Comparison of ENCODE assay signal across 18 mouse cellular contexts in the genomic region with DNA sequence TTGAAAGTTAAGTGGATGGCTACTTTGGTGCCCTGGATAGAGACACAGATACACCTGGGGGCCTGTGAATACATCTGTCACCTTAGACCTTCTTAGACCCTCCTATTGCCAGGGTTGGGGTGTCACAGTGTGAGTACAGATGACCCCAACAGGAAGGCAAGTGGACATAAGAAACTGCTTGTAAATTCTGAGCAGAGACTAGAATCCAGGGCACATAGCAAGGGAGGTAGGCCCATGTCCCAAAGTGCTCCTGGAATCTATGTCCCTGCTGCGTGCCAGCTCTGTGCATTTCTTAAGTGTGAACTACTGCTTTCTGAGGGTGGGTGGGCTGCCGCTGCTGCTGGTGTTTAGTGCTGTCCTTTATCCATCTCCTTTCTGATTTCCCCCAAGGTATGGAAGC. TPM values are rescaled to one million over a fixed set of nuclear protein-coding genes. Genes with fewer than 3 reads are reported as not detected.
DNase-seq lines count a peak whose midpoint lies in the region; ATAC-seq and TF ChIP-seq lines count a peak whose summit lies in the region.
"Had no signal": no experiment of that assay in that cellular context is flagged by ENCODE, and none has a peak within 500 bp of the region (broad histone marks: within the 10 kb centered on the region; RNA-seq: fewer than 3 reads in every experiment).

No protein-coding gene starts in this region.

- no peak overlapping the region for H3K27ac ChIP-seq in forebrain, embryonic 10.5 days
- H3K27ac ChIP-seq in forebrain, postnatal 0 days (ENCODE audit: low read depth, low read length), result no peak overlapping the region
- peak overlapping the region; percentile 84 for H3K27ac ChIP-seq in lung, embryonic 16.5 days (ENCODE audit: low read length)
- 0 out of 2 replicates have a peak overlapping the region, but pooled peaks have one; percentile 50 for H3K27ac ChIP-seq in intestine, postnatal 0 days (ENCODE audit: low read depth, low read length)
- peak overlapping the region; percentile 95 for H3K27ac ChIP-seq in stomach, postnatal 0 days (replicated peaks)
- H3K27ac ChIP-seq: layer of hippocampus, adult 2 months had no signal

- peaks cover 100% of the 10 kb centered on the region for H3K27me3 ChIP-seq in forebrain, embryonic 10.5 days (ENCODE audit: poor library complexity, severe bottlenecking)
- H3K27me3 ChIP-seq in forebrain, postnatal 0 days (ENCODE audit: insufficient read depth, low read length), result peaks cover 92% of the 10 kb centered on the region
- peaks cover 18% of the 10 kb centered on the region for H3K27me3 ChIP-seq in lung, embryonic 16.5 days (ENCODE audit: control insufficient read depth, insufficient read depth, low read depth, low read length)
- H3K27me3 ChIP-seq in intestine, postnatal 0 days (replicated peaks; ENCODE audit: control insufficient read depth, insufficient read depth, low read length), result peaks cover 28% of the 10 kb centered on the region
- no peaks in the 10 kb centered on the region; the same call in 1 of the 2 replicates for H3K27me3 ChIP-seq in stomach, postnatal 0 days (ENCODE audit: control insufficient read depth, insufficient read depth, low read length)
- H3K27me3 ChIP-seq: Patski had no signal

- no peaks in the 10 kb centered on the region for H3K36me3 ChIP-seq in forebrain, embryonic 10.5 days (replicated peaks)
- H3K36me3 ChIP-seq in forebrain, postnatal 0 days (ENCODE audit: insufficient read depth), result no peaks in the 10 kb centered on the region
- H3K36me3 ChIP-seq in lung, embryonic 16.5 days (ENCODE audit: control insufficient read depth, insufficient read depth, low read length), result no peaks in the 10 kb centered on the region
- no peaks in the 10 kb centered on the region; the same call in 1 of the 2 replicates for H3K36me3 ChIP-seq in intestine, postnatal 0 days (ENCODE audit: control insufficient read depth, insufficient read depth)
- H3K36me3 ChIP-seq in stomach, postnatal 0 days (ENCODE audit: control insufficient read depth, insufficient read depth, low read length), result no peaks in the 10 kb centered on the region; the same call in 1 of the 2 replicates
- H3K36me3 ChIP-seq: limb, embryonic 15.5 days had no signal

- ATAC-seq in forebrain, postnatal 0 days, result no peak
- no peak for ATAC-seq in lung, embryonic 16.5 days (ENCODE audit: low read depth)
- ATAC-seq in intestine, postnatal 0 days, result no peak
- no peak for ATAC-seq in stomach, postnatal 0 days (ENCODE audit: low FRiP score, low TSS enrichment)
- ATAC-seq: Patski had no signal

- H3K9ac ChIP-seq in forebrain, postnatal 0 days, result no peak overlapping the region
- peak overlapping the region; percentile 63 for H3K9ac ChIP-seq in lung, embryonic 16.5 days (ENCODE audit: low read length)
- no peak overlapping the region for H3K9ac ChIP-seq in intestine, postnatal 0 days (ENCODE audit: low read depth, low read length)
- H3K9ac ChIP-seq in stomach, postnatal 0 days (ENCODE audit: low read length), result 0 out of 2 replicates have a peak overlapping the region, but pooled peaks have one; percentile 27
- H3K9ac ChIP-seq: limb, embryonic 15.5 days had no signal

- TF ChIP-seq EP300 in stomach, postnatal 0 days (optimal IDR thresholded peaks at IDR 0.05), result no peak

- DNase-seq in forebrain, embryonic 10.5 days (ENCODE audit: extremely low spot score, low spot score), result peak; percentile 27
- DNase-seq in forebrain, postnatal 0 days, result no peak
- DNase-seq in lung, postnatal 36 days, result no peak
- DNase-seq in stomach, postnatal 0 days (ENCODE audit: low spot score), result no peak
- DNase-seq in frontal cortex, postnatal 25 days (ENCODE audit: low spot score in 2 of 2), result no peak
- DNase-seq in layer of hippocampus, adult 9-10 months (ENCODE audit: low spot score), result no peak
- DNase-seq: cerebellum, adult 8-10 months had no signal

- 5% methylated on average over 2 of the region's 2 CpGs for WGBS in forebrain, embryonic 10.5 days
- 6% methylated on average over 2 of the region's 2 CpGs for WGBS in forebrain, postnatal 0 days
- WGBS in lung, embryonic 16.5 days, result 45% methylated on average over 2 of the region's 2 CpGs
- 69% methylated on average over 2 of the region's 2 CpGs for WGBS in intestine, postnatal 0 days
- 63% methylated on average over 2 of the region's 2 CpGs for WGBS in stomach, postnatal 0 days

- peaks cover 26% of the 10 kb centered on the region for H3K4me1 ChIP-seq in forebrain, embryonic 10.5 days
- H3K4me1 ChIP-seq in forebrain, postnatal 0 days (ENCODE audit: insufficient read depth), result no peaks in the 10 kb centered on the region
- H3K4me1 ChIP-seq in lung, embryonic 16.5 days (replicated peaks; ENCODE audit: control insufficient read depth, insufficient read depth, low read length), result peaks cover 26% of the 10 kb centered on the region
- peaks cover 6% of the 10 kb centered on the region; the same call in 1 of the 2 replicates for H3K4me1 ChIP-seq in intestine, postnatal 0 days (replicated peaks; ENCODE audit: control insufficient read depth, insufficient read depth, low read length)
- H3K4me1 ChIP-seq in stomach, postnatal 0 days (replicated peaks; ENCODE audit: control insufficient read depth, insufficient read depth), result no peaks in the 10 kb centered on the region

- no peak for TF ChIP-seq CTCF in forebrain, postnatal 0 days (IDR thresholded peaks at IDR 0.05; ENCODE audit: low read depth)
- TF ChIP-seq CTCF in intestine, postnatal 0 days (IDR thresholded peaks at IDR 0.05; ENCODE audit: low read depth), result no peak
- TF ChIP-seq CTCF in stomach, postnatal 0 days (IDR thresholded peaks at IDR 0.05; ENCODE audit: low read depth), result no peak

- no peak overlapping the region for H3K4me3 ChIP-seq in forebrain, embryonic 10.5 days
- no peak overlapping the region for H3K4me3 ChIP-seq in forebrain, postnatal 0 days (ENCODE audit: low read depth, low read length)
- H3K4me3 ChIP-seq in lung, embryonic 16.5 days (ENCODE audit: low read length), result no peak overlapping the region
- H3K4me3 ChIP-seq in intestine, postnatal 0 days (ENCODE audit: low read depth, low read length), result no peak overlapping the region
- no peak overlapping the region for H3K4me3 ChIP-seq in stomach, postnatal 0 days (ENCODE audit: low read depth, low read length)
- H3K4me3 ChIP-seq: layer of hippocampus, adult 2 months; megakaryocyte, embryonic 14.5 days had no signal

- no peak overlapping the region for H3K4me2 ChIP-seq in forebrain, postnatal 0 days (ENCODE audit: low read depth)
- peak overlapping the region; percentile 65 for H3K4me2 ChIP-seq in lung, embryonic 16.5 days (ENCODE audit: low read depth, low read length)
- H3K4me2 ChIP-seq in intestine, postnatal 0 days (replicated peaks; ENCODE audit: low read depth), result peak overlapping the region; percentile 63; the same call in 1 of the 2 replicates
- peak overlapping the region; percentile 72; the same call in 1 of the 2 replicates for H3K4me2 ChIP-seq in stomach, postnatal 0 days (replicated peaks; ENCODE audit: low read depth)

- H3K9me3 ChIP-seq in forebrain, embryonic 10.5 days, result no peaks in the 10 kb centered on the region
- no peaks in the 10 kb centered on the region for H3K9me3 ChIP-seq in forebrain, postnatal 0 days (ENCODE audit: low read length)
- no peaks in the 10 kb centered on the region for H3K9me3 ChIP-seq in lung, embryonic 16.5 days (ENCODE audit: control insufficient read depth, low read length)
- no peaks in the 10 kb centered on the region for H3K9me3 ChIP-seq in intestine, postnatal 0 days (ENCODE audit: control insufficient read depth)
- H3K9me3 ChIP-seq in stomach, postnatal 0 days (ENCODE audit: control insufficient read depth, low read length), result no peaks in the 10 kb centered on the region
- H3K9me3 ChIP-seq: limb, embryonic 15.5 days had no signal

RNA-seq across cellular contexts. Expression of a gene that starts 0.5 kb away (rescaled TPM):
- not detected in 2 replicates for polyA plus RNA-seq in forebrain, embryonic 10.5 days (2016; fragmentation: Nextera tagmentation; extraction: Ambion mirVana)
- total RNA-seq in forebrain, postnatal 0 days (2014; rRNA removed), result not detected in 2 replicates
- polyA plus RNA-seq in forebrain, postnatal 0 days (2015; fragmentation: Nextera tagmentation; extraction: Ambion mirVana), result not detected in 2 replicates
- polyA plus RNA-seq in lung, embryonic 16.5 days (2015; fragmentation: Nextera tagmentation; extraction: Ambion mirVana), result 20.1 and 24.0 TPM in 2 replicates
- 8.4 and 9.4 TPM in 2 replicates for polyA plus RNA-seq in intestine, postnatal 0 days (2015; fragmentation: Nextera tagmentation; extraction: Ambion mirVana)
- 12.2 and 13.4 TPM in 2 replicates for polyA plus RNA-seq in stomach, postnatal 0 days (2015; fragmentation: Nextera tagmentation; extraction: Ambion mirVana)
- total RNA-seq: gastrocnemius, adult 18-20 months; layer of hippocampus, adult 2 months had no signal
- polyA plus RNA-seq: C2C12 had no signal

RNA-seq across cellular contexts. Expression of a gene that starts 14.8 kb away (rescaled TPM):
- 0.07 TPM in 1 of 2 replicates, not detected in the other for polyA plus RNA-seq in forebrain, embryonic 10.5 days (2016; fragmentation: Nextera tagmentation; extraction: Ambion mirVana)
- total RNA-seq in forebrain, postnatal 0 days (2014; rRNA removed), result not detected in 2 replicates
- polyA plus RNA-seq in forebrain, postnatal 0 days (2015; fragmentation: Nextera tagmentation; extraction: Ambion mirVana), result not detected in 2 replicates
- polyA plus RNA-seq in lung, embryonic 16.5 days (2015; fragmentation: Nextera tagmentation; extraction: Ambion mirVana), result 0.18 TPM in 1 of 2 replicates, not detected in the other
- polyA plus RNA-seq in intestine, postnatal 0 days (2015; fragmentation: Nextera tagmentation; extraction: Ambion mirVana), result not detected in 2 replicates
- polyA plus RNA-seq in stomach, postnatal 0 days (2015; fragmentation: Nextera tagmentation; extraction: Ambion mirVana), result 0.06 TPM in 1 of 2 replicates, not detected in the other
- total RNA-seq: adrenal gland, postnatal 4 days; gastrocnemius, adult 18-20 months; layer of hippocampus, adult 2 months had no signal
- polyA plus RNA-seq: C2C12; heart, postnatal 0 days; limb, embryonic 15.5 days; Patski; thymus, postnatal 0 days had no signal

RNA-seq across cellular contexts. Expression of a gene that starts 27.7 kb away (rescaled TPM):
- not detected in 2 replicates for polyA plus RNA-seq in forebrain, embryonic 10.5 days (2016; fragmentation: Nextera tagmentation; extraction: Ambion mirVana)
- total RNA-seq in forebrain, postnatal 0 days (2014; rRNA removed), result not detected in 2 replicates
- polyA plus RNA-seq in forebrain, postnatal 0 days (2015; fragmentation: Nextera tagmentation; extraction: Ambion mirVana), result not detected in 2 replicates
- 2.1 and 2.6 TPM in 2 replicates for polyA plus RNA-seq in lung, embryonic 16.5 days (2015; fragmentation: Nextera tagmentation; extraction: Ambion mirVana)
- polyA plus RNA-seq in intestine, postnatal 0 days (2015; fragmentation: Nextera tagmentation; extraction: Ambion mirVana), result 1.1 and 1.3 TPM in 2 replicates
- polyA plus RNA-seq in stomach, postnatal 0 days (2015; fragmentation: Nextera tagmentation; extraction: Ambion mirVana), result 0.94 and 0.97 TPM in 2 replicates
- total RNA-seq: layer of hippocampus, adult 2 months had no signal
- polyA plus RNA-seq: C2C12 had no signal

RNA-seq across cellular contexts. Expression of a gene that starts 32.7 kb away (rescaled TPM):
- not detected in 2 replicates for polyA plus RNA-seq in forebrain, embryonic 10.5 days (2016; fragmentation: Nextera tagmentation; extraction: Ambion mirVana)
- not detected in 2 replicates for total RNA-seq in forebrain, postnatal 0 days (2014; rRNA removed)
- polyA plus RNA-seq in forebrain, postnatal 0 days (2015; fragmentation: Nextera tagmentation; extraction: Ambion mirVana), result not detected in 2 replicates
- 3.4 TPM in 2 replicates for polyA plus RNA-seq in lung, embryonic 16.5 days (2015; fragmentation: Nextera tagmentation; extraction: Ambion mirVana)
- 1.1 and 1.5 TPM in 2 replicates for polyA plus RNA-seq in intestine, postnatal 0 days (2015; fragmentation: Nextera tagmentation; extraction: Ambion mirVana)
- polyA plus RNA-seq in stomach, postnatal 0 days (2015; fragmentation: Nextera tagmentation; extraction: Ambion mirVana), result 1.2 and 1.6 TPM in 2 replicates
- total RNA-seq: layer of hippocampus, adult 2 months had no signal

RNA-seq across cellular contexts. Expression of a gene that starts 47.7 kb away (rescaled TPM):
- not detected in 2 replicates for polyA plus RNA-seq in forebrain, embryonic 10.5 days (2016; fragmentation: Nextera tagmentation; extraction: Ambion mirVana)
- total RNA-seq in forebrain, postnatal 0 days (2014; rRNA removed), result not detected in 2 replicates
- not detected in 2 replicates for polyA plus RNA-seq in forebrain, postnatal 0 days (2015; fragmentation: Nextera tagmentation; extraction: Ambion mirVana)
- 39.2 and 46.6 TPM in 2 replicates for polyA plus RNA-seq in lung, embryonic 16.5 days (2015; fragmentation: Nextera tagmentation; extraction: Ambion mirVana)
- polyA plus RNA-seq in intestine, postnatal 0 days (2015; fragmentation: Nextera tagmentation; extraction: Ambion mirVana), result 14.7 and 15.8 TPM in 2 replicates
- polyA plus RNA-seq in stomach, postnatal 0 days (2015; fragmentation: Nextera tagmentation; extraction: Ambion mirVana), result 7.5 and 8.2 TPM in 2 replicates
- total RNA-seq: layer of hippocampus, adult 2 months had no signal
- polyA plus RNA-seq: C2C12 had no signal

Comparison
In these comparisons a context has a peak if more than half of its experiments do, and no peak if none do; other contexts are left out.
1. H3K27ac ChIP-seq: peak in lung, embryonic 16.5 days (single experiment), intestine, postnatal 0 days (single experiment) and stomach, postnatal 0 days (single experiment); none in forebrain, embryonic 10.5 days (single experiment) and forebrain, postnatal 0 days (single experiment).
2. H3K9ac ChIP-seq: peak in lung, embryonic 16.5 days (single experiment) and stomach, postnatal 0 days (single experiment); none in forebrain, postnatal 0 days (single experiment) and intestine, postnatal 0 days (single experiment).